Mouse (Mus musculus) olfactory bulb, adult 2 months (tissue): ENCODE measurements at regions not wholly inside any gene's neighbourhood (a gene's known extent, or its start where the extent isn't known, plus 50 kb on each side); places are given as distances from the start of the nearest gene placed in this dataset.

Experiments used
- CTCF ChIP-seq: fragments of 200-500 bp; IDR thresholded peaks from 2 replicates; pipeline ENCODE4 v1.5.1; 2012; ENCODE audit warnings: low read depth, mild to moderate bottlenecking, low read length, moderate library complexity; ENCODE audit not compliant: insufficient read depth
- POLR2A ChIP-seq: fragments of 200-500 bp; IDR thresholded peaks from 2 replicates; pipeline ENCODE4 v1.6.1; 2012; ENCODE audit warnings: mild to moderate bottlenecking, low read depth, low read length, moderate library complexity; ENCODE audit not compliant: insufficient read depth

GRCm38 (mm10) chr13:44176121-44176520, 391.5 kb downstream of the Cd83 start:
- no peak for TF ChIP-seq CTCF
- no peak for TF ChIP-seq POLR2A
